Mouse (Mus musculus): ENCODE data around the gene Lbhd1.

GRCm38 (mm10) chr19:8940526-8941133 is 57.1 kb downstream of the Lbhd1 start:
- TF ChIP-seq POLR2A (IDR thresholded peaks at IDR 0.05; ENCODE audit: low read depth, low read length), result no peak
- TF ChIP-seq CTCF (IDR thresholded peaks at IDR 0.05; ENCODE audit: extremely low read depth, insufficient read length, insufficient replicate concordance, low read depth, low read length), result no peak

Data from small intestine, adult 2 months (tissue).